Mouse (Mus musculus) spleen, adult 2 months (tissue): ENCODE measurements at regions not wholly inside any gene's neighbourhood (a gene's known extent, or its start where the extent isn't known, plus 50 kb on each side); places are given as distances from the start of the nearest gene placed in this dataset.

Source experiments
- DNase-seq, 2 experiments: peaks; one replicate each; pipeline versions ENCODE4 v3.0.0 to v3.0.0-alpha.2; 2012 to 2021; ENCODE audit warnings: low spot score in 2 of 2, low read depth in 1 of 2
- H3K27ac ChIP-seq: fragments of 200-500 bp; 2 replicates; pipeline ENCODE4 v1.5.1; 2012; ENCODE audit warnings: low read length, inconsistent platforms; ENCODE audit not compliant: insufficient read depth
- H3K27me3 ChIP-seq: fragments of 200-500 bp; 2 replicates; pipeline ENCODE4 v1.6.1; 2012; ENCODE audit warnings: mild to moderate bottlenecking, moderate library complexity, low read length, inconsistent platforms; ENCODE audit not compliant: control insufficient read depth, insufficient read depth
- H3K36me3 ChIP-seq: fragments of 200-500 bp; 2 replicates; pipeline ENCODE4 v1.6.1; 2012; ENCODE audit warnings: mild to moderate bottlenecking, low read length, inconsistent platforms; ENCODE audit not compliant: control insufficient read depth, insufficient read depth
- H3K4me1 ChIP-seq: fragments of 200-500 bp; 2 replicates; pipeline ENCODE4 v1.6.1; 2011; ENCODE audit warnings: inconsistent platforms; ENCODE audit not compliant: control insufficient read depth, insufficient read depth, insufficient read length
- H3K4me3 ChIP-seq: fragments of 200-500 bp; 2 replicates; pipeline ENCODE4 v1.5.1; 2011; ENCODE audit warnings: mild to moderate bottlenecking, inconsistent platforms; ENCODE audit not compliant: insufficient read depth, insufficient read length; ENCODE audit errors: extremely low read depth
- CTCF ChIP-seq: fragments of 200-500 bp; IDR thresholded peaks from 2 replicates; pipeline ENCODE4 v1.5.1; 2011; ENCODE audit warnings: mild to moderate bottlenecking, inconsistent platforms; ENCODE audit not compliant: insufficient read depth, insufficient read length, insufficient replicate concordance; ENCODE audit errors: extremely low read depth
- POLR2A ChIP-seq: fragments of 200-500 bp; IDR thresholded peaks from 2 replicates; pipeline ENCODE4 v1.6.1; 2011; ENCODE audit warnings: low read depth, low read length, inconsistent platforms
- WGBS: fragments of 180-500 bp; shearing (Covaris S2); methylation state at CpG from one replicate; pipeline ENCODE4 v1.1.7; 2018; 5-methylcytosine and 5-hydroxymethylcytosine counted together

GRCm38 (mm10) chr14:76746282-76746681 lies 189.6 kb upstream of the Serp2 start:
- no peaks in the 10 kb centered on the region for H3K36me3 ChIP-seq
- no peaks in the 10 kb centered on the region for H3K27me3 ChIP-seq
- TF ChIP-seq CTCF (no peak), POLR2A (no peak)
- no peak overlapping the region for H3K27ac ChIP-seq
- DNase-seq = no peak
- no peaks in the 10 kb centered on the region for H3K4me1 ChIP-seq
- H3K4me3 ChIP-seq = no peak overlapping the region
- 95% methylated on average over 10 of the region's 10 CpGs for WGBS

GRCm38 (mm10) chr14:76744674-76745433 lies 188.2 kb upstream of the Serp2 start:
- Histone ChIP-seq H3K27me3 (no peaks in the 10 kb centered on the region), H3K36me3 (no peaks in the 10 kb centered on the region), H3K4me1 (no peaks in the 10 kb centered on the region), H3K27ac (no peak overlapping the region), H3K4me3 (no peak overlapping the region)
- WGBS = 84% methylated on average over 23 of the region's 23 CpGs
- no peak for DNase-seq
- TF ChIP-seq POLR2A (no peak), CTCF (no peak)

- 52% methylated on average over 5 of the region's 5 CpGs for WGBS
- H3K36me3 ChIP-seq = no peaks in the 10 kb centered on the region
- H3K27me3 ChIP-seq = no peaks in the 10 kb centered on the region
- TF ChIP-seq CTCF (no peak), POLR2A (no peak)
- no peak for DNase-seq
- no peaks in the 10 kb centered on the region for H3K4me1 ChIP-seq
- no peak overlapping the region for H3K4me3 ChIP-seq
- H3K27ac ChIP-seq = no peak overlapping the region
Observed at GRCm38 (mm10) chr14:76742297-76742696, 185.6 kb upstream of the Serp2 start.

- Histone ChIP-seq H3K4me1 (no peaks in the 10 kb centered on the region), H3K27me3 (no peaks in the 10 kb centered on the region), H3K4me3 (no peak overlapping the region), H3K36me3 (no peaks in the 10 kb centered on the region), H3K27ac (no peak overlapping the region)
- DNase-seq = no peak
- no peak for TF ChIP-seq POLR2A
- TF ChIP-seq CTCF = no peak
- WGBS = 91% methylated on average over 25 of the region's 25 CpGs
Observed at GRCm38 (mm10) chr14:76739836-76740597, 183.3 kb upstream of the Serp2 start.

GRCm38 (mm10) chr14:76735997-76736396 lies 179.3 kb upstream of the Serp2 start:
- no peak for DNase-seq

GRCm38 (mm10) chr14:76735107-76735506 lies 178.4 kb upstream of the Serp2 start:
- DNase-seq = no peak
- TF ChIP-seq POLR2A (no peak), CTCF (no peak)
- Histone ChIP-seq H3K27ac (no peak overlapping the region), H3K4me3 (no peak overlapping the region), H3K27me3 (no peaks in the 10 kb centered on the region), H3K4me1 (no peaks in the 10 kb centered on the region), H3K36me3 (no peaks in the 10 kb centered on the region)
- WGBS = 81% methylated on average over 4 of the region's 4 CpGs

More at GRCm38 (mm10) chr14:76735997-76736396, 179.3 kb upstream of the Serp2 start:
- Histone ChIP-seq H3K27ac (no peak overlapping the region), H3K4me3 (no peak overlapping the region), H3K36me3 (no peaks in the 10 kb centered on the region), H3K4me1 (no peaks in the 10 kb centered on the region), H3K27me3 (no peaks in the 10 kb centered on the region)
- TF ChIP-seq POLR2A = no peak
- no peak for TF ChIP-seq CTCF
- WGBS = 85% methylated on average over 5 of the region's 5 CpGs

- Histone ChIP-seq H3K36me3 (no peaks in the 10 kb centered on the region), H3K4me1 (no peaks in the 10 kb centered on the region), H3K27ac (no peak overlapping the region), H3K4me3 (no peak overlapping the region), H3K27me3 (no peaks in the 10 kb centered on the region)
- no peak for DNase-seq
- TF ChIP-seq CTCF (no peak), POLR2A (no peak)
- WGBS = 89% methylated on average over 8 of the region's 8 CpGs
Observed at GRCm38 (mm10) chr14:76733258-76733823, 176.7 kb upstream of the Serp2 start.
